Mouse (Mus musculus): Measurements from ENCODE around the gene Ccdc136.

Ccdc136 gene

GRCm38 (mm10) chr6:29436461-29436934 is 40.4 kb downstream of the Ccdc136 start:
- peak; percentile 96 for DNase-seq (ENCODE audit: inconsistent ontology term)

- peak; percentile 83 for DNase-seq (ENCODE audit: inconsistent ontology term)
Observed at GRCm38 (mm10) chr6:29439251-29439650, 43.1 kb downstream of the Ccdc136 start.

- DNase-seq (ENCODE audit: inconsistent ontology term) = no peak
Observed at GRCm38 (mm10) chr6:29439789-29440188, 43.7 kb downstream of the Ccdc136 start.

- no peak for DNase-seq (ENCODE audit: inconsistent ontology term)
Observed at GRCm38 (mm10) chr6:29444773-29445172, 48.7 kb downstream of the Ccdc136 start.

GRCm38 (mm10) chr6:29445354-29445753 is 49.2 kb downstream of the Ccdc136 start:
- DNase-seq (ENCODE audit: inconsistent ontology term) = no peak

GRCm38 (mm10) chr6:29449858-29450257 is 53.7 kb downstream of the Ccdc136 start:
- DNase-seq (ENCODE audit: inconsistent ontology term) = no peak

GRCm38 (mm10) chr6:29450667-29451066 is 54.6 kb downstream of the Ccdc136 start:
- DNase-seq (ENCODE audit: inconsistent ontology term) = no peak

- DNase-seq (ENCODE audit: inconsistent ontology term) = no peak
Observed at GRCm38 (mm10) chr6:29461502-29461901, 65.4 kb downstream of the Ccdc136 start.

GRCm38 (mm10) chr6:29463388-29463787 is 67.3 kb downstream of the Ccdc136 start:
- DNase-seq (ENCODE audit: inconsistent ontology term) = no peak

GRCm38 (mm10) chr6:29467583-29468354 is 71.7 kb downstream of the Ccdc136 start, which contains the start of gene Atp6v1f:
Atp6v1f (plus strand) TSS chr6:29467718.
- DNase-seq (ENCODE audit: inconsistent ontology term) = peak; percentile 97

- DNase-seq (ENCODE audit: inconsistent ontology term) = no peak
Observed at GRCm38 (mm10) chr6:29468851-29469250, 72.7 kb downstream of the Ccdc136 start.

- no peak for DNase-seq (ENCODE audit: inconsistent ontology term)
Observed at GRCm38 (mm10) chr6:29471137-29471536, 75.0 kb downstream of the Ccdc136 start, which contains the start of gene Atp6v1fnb. Atp6v1fnb (plus strand) TSS chr6:29471437.

- DNase-seq (ENCODE audit: inconsistent ontology term) = peak; percentile 96
Observed at GRCm38 (mm10) chr6:29473941-29474691, 78.0 kb downstream of the Ccdc136 start.

- no peak for DNase-seq (ENCODE audit: inconsistent ontology term)
Observed at GRCm38 (mm10) chr6:29474736-29475135, 78.6 kb downstream of the Ccdc136 start.

Data from Muller cell, postnatal 12 days (primary cell).